Mouse (Mus musculus) heart, adult 2 months (tissue): Measurements from ENCODE around the gene 1700028P14Rik.

Experiments
- CTCF ChIP-seq: fragments of 200-600 bp; IDR thresholded peaks from 2 replicates; pipeline ENCODE4 v1.8.1; 2022; ENCODE audit warnings: antibody characterized with exemption, mild to moderate bottlenecking, moderate library complexity
- POLR2A ChIP-seq: fragments of 200-500 bp; IDR thresholded peaks from 2 replicates; pipeline ENCODE4 v1.6.1; 2011; ENCODE audit warnings: mild to moderate bottlenecking, low read depth, low read length, control low read depth; ENCODE audit not compliant: insufficient read depth

GRCm38 (mm10) chr19:23562588-23562987, 90.0 kb downstream of the 1700028P14Rik start:
- TF ChIP-seq POLR2A (no peak), CTCF (no peak)
